Mouse (Mus musculus): ENCODE data around the gene Vmn1r235.

GRCm38 (mm10) chr17:21311565-21311964 is 55.4 kb downstream of the Vmn1r235 start, which contains the start of gene Vmn1r237:
- TF ChIP-seq BHLHE40 (IDR thresholded peaks at IDR 0.05; ENCODE audit: low read depth, low read length) (no peak), MAX (IDR thresholded peaks at IDR 0.05; ENCODE audit: low read length) (no peak), HCFC1 (IDR thresholded peaks at IDR 0.05; ENCODE audit: low read depth, low read length) (no peak), CTCF (conservative IDR thresholded peaks at IDR 0.05 in 1 of 2, IDR thresholded peaks at IDR 0.05 in 1 of 2; ENCODE audit: low read depth in 2 of 2, low read length in 2 of 2) (no peak), ZMIZ1 (IDR thresholded peaks at IDR 0.05; ENCODE audit: low read depth, low read length) (no peak), MAFK (IDR thresholded peaks at IDR 0.05; ENCODE audit: insufficient replicate concordance, low read length) (no peak), NELFE (IDR thresholded peaks at IDR 0.05; ENCODE audit: low read depth, low read length) (no peak), POLR2A (IDR thresholded peaks at IDR 0.05; ENCODE audit: low read depth, low read length) (no peak), ELF1 (IDR thresholded peaks at IDR 0.05; ENCODE audit: low read depth, low read length) (no peak), NRF1 (IDR thresholded peaks at IDR 0.05; ENCODE audit: low read depth, low read length) (no peak)
